Mouse (Mus musculus) hindbrain, postnatal 0 days (tissue): ENCODE measurements around the gene Abcb9. TPM values are rescaled to one million over a fixed set of nuclear protein-coding genes. Genes with fewer than 3 reads are reported as not detected.

Source experiments
- ATAC-seq: fragments of 200-750 bp; cut with Nextera tagmentation; 2 replicates; pipeline ENCODE4 v1.8.0; 2017; ENCODE audit warnings: mild to moderate bottlenecking, moderate TSS enrichment, moderate library complexity
- DNase-seq: peaks from one replicate; pipeline ENCODE4 v3.0.0-alpha.2; 2015; ENCODE audit warnings: low spot score
- H3K27ac ChIP-seq: fragments of 300-500 bp; sonication (generic); 2 replicates; pipeline ENCODE4 v1.5.1; 2014; ENCODE audit warnings: mild to moderate bottlenecking
- H3K27me3 ChIP-seq: fragments of 300-500 bp; sonication (generic); 2 replicates; pipeline ENCODE4 v1.6.1; 2014; ENCODE audit warnings: low read length, mixed read lengths; ENCODE audit not compliant: insufficient read depth
- H3K36me3 ChIP-seq: fragments of 300-500 bp; sonication (generic); 2 replicates; pipeline ENCODE4 v1.6.1; 2014; ENCODE audit warnings: low read length, mixed read lengths; ENCODE audit not compliant: insufficient read depth
- H3K4me1 ChIP-seq: fragments of 300-500 bp; sonication (generic); 2 replicates; pipeline ENCODE4 v1.6.1; 2014; ENCODE audit warnings: antibody characterized with exemption, low read length, mixed read lengths; ENCODE audit not compliant: insufficient read depth
- H3K4me2 ChIP-seq: fragments of 300-500 bp; sonication (generic); 2 replicates; pipeline ENCODE4 v1.6.1; 2014; ENCODE audit warnings: low read depth, mild to moderate bottlenecking, low read length, moderate library complexity, mixed read lengths
- H3K4me3 ChIP-seq: fragments of 300-500 bp; sonication (generic); 2 replicates; pipeline ENCODE4 v1.5.1; 2014; ENCODE audit warnings: low read length
- H3K9ac ChIP-seq: fragments of 300-500 bp; sonication (generic); replicated peaks from 2 replicates; pipeline ENCODE4 v1.6.1; 2014; ENCODE audit warnings: mild to moderate bottlenecking, low read length, moderate library complexity, mixed read lengths
- H3K9me3 ChIP-seq: fragments of 300-500 bp; sonication (generic); 2 replicates; pipeline ENCODE4 v1.6.1; 2016; ENCODE audit warnings: low read length, mixed read lengths
- CTCF ChIP-seq: IDR thresholded peaks from 2 replicates; pipeline ENCODE4 v1.5.1; 2016; ENCODE audit warnings: antibody characterized with exemption, control low read depth, low read depth
- WGBS: fragments of 180-500 bp; shearing (Covaris S2); extraction: QIAGEN DNeasy Blood & Tissue Kit; methylation state at CpG from one replicate; pipeline ENCODE4 v1.1.7; 2014; 5-methylcytosine and 5-hydroxymethylcytosine counted together
- polyA plus RNA-seq: library from polyadenylated mRNA; unstranded; fragments of >200 nt; fragmentation: Nextera tagmentation; extraction: Ambion mirVana; gene quantifications from 2 replicates; pipeline ENCODE4 v1.2.1, GENCODE M21; 2015
- total RNA-seq: library from RNA; depleted of rRNA; stranded (reverse); fragments of >200 nt; gene quantifications from 2 replicates; pipeline ENCODE4 v1.2.3, GENCODE M21; 2014

Gene Abcb9
- total and polyA plus RNA-seq, 2 experiments from 2014 or later: 30.8 to 69.3 TPM

DNA sequence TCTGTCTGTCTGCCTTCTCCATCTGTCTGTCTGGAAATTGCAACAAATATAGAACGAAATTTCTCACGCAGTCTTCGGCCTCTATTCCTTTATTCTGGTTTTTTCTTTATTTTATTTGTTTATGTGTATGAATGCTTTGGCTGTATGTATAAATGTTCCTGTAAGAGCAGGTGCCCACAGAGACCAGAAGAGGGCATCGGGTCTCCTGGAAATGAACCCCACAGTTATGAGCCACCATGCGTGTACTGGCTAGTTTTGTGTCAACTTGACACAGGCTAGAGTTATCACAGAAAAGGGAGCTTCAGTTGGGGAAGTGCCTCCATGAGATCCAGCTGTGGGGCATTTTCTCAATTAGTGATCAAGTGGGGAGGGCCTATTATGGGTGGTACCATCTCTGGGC, 51.6 kb downstream of the Abcb9 start:
- H3K4me3 ChIP-seq: no peak overlapping the region
- H3K27me3 ChIP-seq: no peaks in the 10 kb centered on the region
- H3K36me3 ChIP-seq: no peaks in the 10 kb centered on the region
- TF ChIP-seq CTCF: peak; percentile 50
- no peaks in the 10 kb centered on the region for H3K9me3 ChIP-seq
- peak overlapping the region; percentile 45; the same call in 1 of the 2 replicates for H3K27ac ChIP-seq
- H3K9ac ChIP-seq: no peak overlapping the region
- 35% methylated on average over 5 of the region's 5 CpGs for WGBS
- peak; percentile 40 for DNase-seq
- no peak overlapping the region for H3K4me2 ChIP-seq
- H3K4me1 ChIP-seq: peaks cover 5% of the 10 kb centered on the region
- peak; percentile 54 for ATAC-seq

DNA sequence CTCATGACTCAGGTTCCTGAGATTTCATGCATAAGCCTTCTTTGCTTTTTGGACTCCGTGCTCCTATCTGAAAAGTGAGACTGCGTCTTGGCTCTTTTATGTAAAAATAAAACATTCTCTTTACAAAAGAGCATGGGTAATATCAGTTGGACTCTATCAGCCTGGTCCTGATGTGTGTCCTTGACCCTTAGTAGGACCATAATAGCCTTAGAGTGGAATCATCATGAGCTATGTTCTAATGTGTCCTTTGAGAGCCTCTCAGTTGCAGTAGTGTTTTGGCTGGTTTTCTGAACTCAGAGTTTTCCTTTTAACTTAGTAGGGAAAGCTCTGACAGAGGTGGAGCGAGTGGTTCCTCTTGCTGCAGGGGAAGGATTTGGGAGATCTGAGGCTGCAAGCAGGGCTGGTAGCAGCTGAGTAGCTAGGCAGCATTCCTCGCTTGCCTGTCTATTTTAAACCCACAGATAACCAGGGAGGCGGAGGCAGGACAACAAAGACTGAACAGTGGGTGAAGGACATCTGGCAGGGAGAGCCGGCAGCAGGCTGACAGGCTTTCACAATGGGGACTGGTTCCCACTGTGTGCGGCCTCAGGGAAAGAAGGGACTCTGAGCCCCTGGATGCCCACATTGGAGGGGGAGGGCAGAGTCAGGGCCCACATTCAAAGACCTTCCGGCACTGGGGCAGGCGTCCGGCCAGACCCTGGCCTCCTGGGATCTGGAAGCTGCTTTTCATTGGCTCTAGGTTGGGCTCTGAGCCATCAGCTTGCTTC, 52.2 kb downstream of the Abcb9 start:
- 20% methylated on average over 10 of the region's 10 CpGs for WGBS

DNA sequence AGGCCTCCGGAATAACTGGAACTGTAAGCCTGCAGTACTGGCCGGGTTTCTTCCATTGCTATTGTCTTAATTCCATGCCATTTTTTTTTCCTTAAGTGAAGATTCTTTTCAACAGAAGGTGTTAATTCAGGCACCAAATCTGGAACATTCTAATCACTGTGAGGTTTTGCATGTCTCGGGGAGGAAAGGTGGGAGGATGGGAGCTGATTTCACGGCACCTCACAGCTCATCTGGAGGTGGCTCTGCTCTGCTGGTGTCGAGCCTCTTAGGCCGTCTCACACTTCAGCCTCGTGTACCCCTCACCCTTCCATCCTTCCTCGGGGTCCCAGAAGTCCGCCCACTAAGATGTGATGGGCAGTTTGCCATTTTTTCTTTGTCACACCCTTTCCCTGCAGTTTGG, 54.5 kb downstream of the Abcb9 start:
- no peak for ATAC-seq

More for the DNA sequence above, 52.2 kb downstream of the Abcb9 start:
- Histone ChIP-seq H3K9ac (no peak overlapping the region), H3K27me3 (no peaks in the 10 kb centered on the region), H3K9me3 (no peaks in the 10 kb centered on the region), H3K4me3 (no peak overlapping the region), H3K27ac (peak overlapping the region; percentile 45), H3K36me3 (no peaks in the 10 kb centered on the region), H3K4me2 (no peak overlapping the region), H3K4me1 (peaks cover 5% of the 10 kb centered on the region)
- ATAC-seq (peak; percentile 95), DNase-seq (peak; percentile 91)
- no peak for TF ChIP-seq CTCF

DNA sequence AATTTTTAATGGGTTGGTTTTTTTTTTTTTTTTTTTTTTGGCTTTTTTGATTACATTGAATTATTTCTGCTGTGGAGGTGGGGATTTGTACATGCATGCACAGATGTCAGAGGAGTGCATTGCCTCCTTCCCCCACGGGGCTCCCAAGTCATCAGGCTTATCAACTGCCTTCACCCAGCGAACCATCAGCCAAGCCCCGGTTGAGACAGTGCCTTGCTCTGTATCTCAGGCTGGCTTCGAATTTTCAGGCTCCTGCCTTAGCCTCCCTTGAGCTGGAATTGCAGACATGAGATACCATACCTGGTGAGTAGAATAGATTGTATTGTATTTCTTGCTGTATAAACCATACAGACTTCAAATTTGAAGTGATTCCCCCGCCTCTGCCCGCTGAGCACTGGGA, 56.0 kb downstream of the Abcb9 start:
- Histone ChIP-seq H3K4me3 (no peak overlapping the region), H3K4me1 (no peaks in the 10 kb centered on the region; the same call in 1 of the 2 replicates), H3K9me3 (no peaks in the 10 kb centered on the region), H3K9ac (no peak overlapping the region), H3K27ac (no peak overlapping the region), H3K36me3 (no peaks in the 10 kb centered on the region), H3K4me2 (no peak overlapping the region), H3K27me3 (no peaks in the 10 kb centered on the region)
- no peak for TF ChIP-seq CTCF
- WGBS: 75% methylated on average over 6 of the region's 6 CpGs
- DNase-seq: no peak
- ATAC-seq: no peak

More for the DNA sequence above, 54.5 kb downstream of the Abcb9 start:
- Histone ChIP-seq H3K27ac (no peak overlapping the region), H3K9ac (no peak overlapping the region), H3K4me3 (no peak overlapping the region), H3K9me3 (no peaks in the 10 kb centered on the region), H3K4me2 (no peak overlapping the region), H3K36me3 (no peaks in the 10 kb centered on the region), H3K27me3 (no peaks in the 10 kb centered on the region), H3K4me1 (peaks cover 5% of the 10 kb centered on the region)
- DNase-seq: no peak
- 47% methylated on average over 9 of the region's 9 CpGs for WGBS
- TF ChIP-seq CTCF: no peak

DNA sequence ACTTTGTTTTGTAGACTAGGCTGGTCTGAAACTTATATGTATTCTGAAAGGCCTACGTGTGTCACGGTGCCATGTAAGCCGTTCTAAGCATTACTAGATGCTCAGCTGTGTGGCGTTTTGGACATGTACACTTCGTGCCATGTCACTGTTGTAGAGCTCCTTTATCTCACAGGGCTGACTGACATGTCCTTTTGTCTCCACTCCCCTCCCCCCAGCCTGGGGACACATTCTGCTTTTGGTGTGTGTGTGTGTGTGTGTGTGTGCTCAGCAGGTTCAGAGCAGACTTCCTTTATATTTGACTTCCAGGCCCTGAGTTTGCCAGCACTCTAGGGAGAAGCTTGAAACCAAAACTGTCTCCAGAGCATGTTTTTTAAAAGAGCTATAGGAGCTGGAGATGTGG, 58.8 kb downstream of the Abcb9 start:
- H3K9ac ChIP-seq: no peak overlapping the region
- ATAC-seq (peak; percentile 63), DNase-seq (peak; percentile 50)
- H3K4me3 ChIP-seq: no peak overlapping the region
- 17% methylated on average over 5 of the region's 5 CpGs for WGBS
- TF ChIP-seq CTCF: no peak
- H3K9me3 ChIP-seq: no peaks in the 10 kb centered on the region
- no peaks in the 10 kb centered on the region for H3K36me3 ChIP-seq
- H3K4me2 ChIP-seq: no peak overlapping the region
- H3K4me1 ChIP-seq: no peaks in the 10 kb centered on the region
- no peaks in the 10 kb centered on the region for H3K27me3 ChIP-seq
- no peak overlapping the region for H3K27ac ChIP-seq

DNA sequence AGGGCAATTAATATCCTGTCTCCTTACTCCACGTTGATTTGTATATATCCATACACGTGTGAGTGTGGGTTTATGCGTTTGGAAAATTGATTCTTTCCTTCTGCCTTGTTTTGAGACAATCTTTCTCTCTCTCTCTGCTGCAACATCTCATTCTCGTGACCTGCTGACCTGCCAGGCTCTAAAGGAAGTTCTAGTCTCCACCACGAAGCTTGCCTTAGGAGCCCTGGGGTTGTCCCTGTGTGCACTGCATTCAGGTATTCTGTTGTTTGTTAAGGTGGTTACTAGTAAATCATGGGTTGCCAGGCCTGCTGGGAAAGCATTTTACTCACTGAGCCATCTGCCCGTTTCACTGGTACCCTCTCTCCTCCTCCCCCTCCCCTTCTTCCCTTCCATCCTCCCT, 59.3 kb downstream of the Abcb9 start:
- Histone ChIP-seq H3K4me3 (no peak overlapping the region), H3K9ac (no peak overlapping the region), H3K27ac (no peak overlapping the region; the same call in 1 of the 2 replicates), H3K4me2 (no peak overlapping the region), H3K9me3 (no peaks in the 10 kb centered on the region), H3K36me3 (no peaks in the 10 kb centered on the region), H3K27me3 (no peaks in the 10 kb centered on the region), H3K4me1 (no peaks in the 10 kb centered on the region)
- DNase-seq (no peak), ATAC-seq (no peak)
- 34% methylated on average over 6 of the region's 6 CpGs for WGBS
- no peak for TF ChIP-seq CTCF

DNA sequence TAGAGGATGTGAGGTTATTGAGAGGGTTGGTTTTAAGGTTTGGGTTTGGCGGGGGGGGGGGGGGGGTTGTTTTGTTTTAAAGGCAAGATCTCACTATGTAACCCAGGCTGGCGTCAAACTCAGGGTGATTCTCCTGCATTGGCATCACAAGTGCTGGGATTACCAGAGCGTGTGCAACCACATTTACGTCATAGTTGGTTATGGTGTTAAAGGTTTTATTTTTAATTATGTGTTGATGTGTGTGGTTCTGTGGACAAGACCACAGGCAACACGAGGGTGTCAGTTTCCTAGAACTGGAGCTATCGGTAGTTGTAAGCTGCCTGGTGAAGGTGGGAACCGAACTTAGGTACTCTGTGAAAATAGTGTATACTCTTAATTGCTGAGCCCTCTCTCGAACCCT, 59.8 kb downstream of the Abcb9 start:
- Histone ChIP-seq H3K27me3 (no peaks in the 10 kb centered on the region), H3K4me1 (no peaks in the 10 kb centered on the region), H3K4me3 (no peak overlapping the region), H3K36me3 (no peaks in the 10 kb centered on the region), H3K27ac (no peak overlapping the region), H3K9me3 (no peaks in the 10 kb centered on the region), H3K9ac (no peak overlapping the region), H3K4me2 (no peak overlapping the region)
- no peak for DNase-seq
- no peak for ATAC-seq
- 81% methylated on average over 7 of the region's 8 CpGs for WGBS
- TF ChIP-seq CTCF: no peak
